Mouse (Mus musculus) spleen, adult 2 months (tissue): ENCODE results near the gene Akap13.

Source experiments
- CTCF ChIP-seq: fragments of 200-500 bp; IDR thresholded peaks from 2 replicates; pipeline ENCODE4 v1.5.1; 2011; ENCODE audit warnings: mild to moderate bottlenecking, inconsistent platforms; ENCODE audit not compliant: insufficient read depth, insufficient read length, insufficient replicate concordance; ENCODE audit errors: extremely low read depth
- POLR2A ChIP-seq: fragments of 200-500 bp; IDR thresholded peaks from 2 replicates; pipeline ENCODE4 v1.6.1; 2011; ENCODE audit warnings: low read depth, low read length, inconsistent platforms

DNA sequence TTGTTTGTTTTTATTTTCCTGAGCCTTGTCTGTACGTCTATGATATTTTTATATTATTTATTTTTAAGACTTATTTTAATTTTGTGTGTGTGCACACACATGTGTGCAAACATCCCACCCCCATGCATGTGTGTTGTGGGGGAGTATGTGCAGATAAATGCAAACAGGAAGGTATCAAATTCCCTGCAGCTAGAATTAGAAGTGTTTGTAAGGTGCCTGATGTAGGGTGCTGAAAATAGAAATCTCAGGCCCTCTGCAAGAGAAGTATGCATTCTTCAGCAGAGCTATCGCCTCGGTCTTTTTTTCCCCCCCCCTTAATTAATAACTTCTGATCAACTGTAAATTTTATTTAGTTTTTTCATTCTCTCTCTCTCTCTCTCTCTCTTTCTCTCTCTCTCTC, 151.9 kb downstream of the Akap13 start:
- TF ChIP-seq POLR2A, result no peak
- no peak for TF ChIP-seq CTCF
